In genomic region chr11:30748938-30749337, GRCm38 (mm10) we compare ENCODE assay signal across 24 mouse cellular contexts. TPM values are rescaled to one million over a fixed set of nuclear protein-coding genes. Genes with fewer than 3 reads are reported as not detected.
A peak's percentile ranks its signal among the peaks of the same experiment; 100 is the strongest.
DNase-seq lines count a peak whose midpoint lies in the region; ATAC-seq and TF ChIP-seq lines count a peak whose summit lies in the region.
"Had no signal": no experiment of that assay in that cellular context is flagged by ENCODE, and none has a peak within 500 bp of the region (broad histone marks: within the 10 kb centered on the region; RNA-seq: fewer than 3 reads in every experiment).

No protein-coding gene starts in this region.

- no peaks in the 10 kb centered on the region for H3K36me3 ChIP-seq in kidney, embryonic 15.5 days
- H3K36me3 ChIP-seq in ES-Bruce4 (ENCODE audit: control insufficient read depth, insufficient read depth, low read length, poor library complexity, severe bottlenecking): no peaks in the 10 kb centered on the region
- no peaks in the 10 kb centered on the region for H3K36me3 ChIP-seq in hindbrain, embryonic 13.5 days
- H3K36me3 ChIP-seq: G1E; heart, embryonic 13.5 days; limb, embryonic 10.5 days; limb, embryonic 15.5 days; midbrain, embryonic 12.5 days; neural tube, embryonic 13.5 days had no signal

- H3K27ac ChIP-seq in kidney, embryonic 15.5 days: no peak overlapping the region
- H3K27ac ChIP-seq in ES-Bruce4 (ENCODE audit: insufficient read depth, low read length): peak overlapping the region; percentile 100
- H3K27ac ChIP-seq in hindbrain, embryonic 13.5 days: no peak overlapping the region
- H3K27ac ChIP-seq: forebrain, embryonic 13.5 days; heart, embryonic 13.5 days; limb, embryonic 10.5 days; limb, embryonic 15.5 days; midbrain, embryonic 12.5 days; neural tube, embryonic 13.5 days had no signal

- no peak for TF ChIP-seq CTCF in ES-Bruce4 (IDR thresholded peaks at IDR 0.05; ENCODE audit: low read depth, low read length)

- no peak overlapping the region for H3K4me3 ChIP-seq in kidney, embryonic 15.5 days (replicated peaks)
- H3K4me3 ChIP-seq in ES-Bruce4 (ENCODE audit: low read depth, low read length): no peak overlapping the region
- no peak overlapping the region for H3K4me3 ChIP-seq in hindbrain, embryonic 13.5 days
- H3K4me3 ChIP-seq: forebrain, embryonic 13.5 days; heart, embryonic 13.5 days; limb, embryonic 10.5 days; limb, embryonic 15.5 days; megakaryocyte, embryonic 14.5 days; midbrain, embryonic 12.5 days; neural tube, embryonic 13.5 days had no signal

- no peak for ATAC-seq in kidney, embryonic 15.5 days (replicated peaks; ENCODE audit: low FRiP score)
- no peak for ATAC-seq in hindbrain, embryonic 13.5 days (ENCODE audit: low FRiP score)
- ATAC-seq: forebrain, embryonic 13.5 days; hindbrain, embryonic 16.5 days had no signal

- no peak overlapping the region for H3K4me2 ChIP-seq in kidney, embryonic 15.5 days
- H3K4me2 ChIP-seq in hindbrain, embryonic 13.5 days: no peak overlapping the region
- H3K4me2 ChIP-seq: forebrain, embryonic 13.5 days; heart, embryonic 13.5 days; limb, embryonic 15.5 days; midbrain, embryonic 12.5 days; neural tube, embryonic 13.5 days had no signal

- WGBS in kidney, embryonic 15.5 days: 79% methylated on average over 3 of the region's 3 CpGs
- 87% methylated on average over 3 of the region's 3 CpGs for WGBS in hindbrain, embryonic 13.5 days

- no peak overlapping the region for H3K9ac ChIP-seq in kidney, embryonic 15.5 days
- peak overlapping the region; percentile 73 for H3K9ac ChIP-seq in ES-Bruce4 (ENCODE audit: low read depth, poor library complexity, severe bottlenecking)
- H3K9ac ChIP-seq in hindbrain, embryonic 13.5 days: no peak overlapping the region
- H3K9ac ChIP-seq: forebrain, embryonic 13.5 days; heart, embryonic 13.5 days; limb, embryonic 15.5 days; midbrain, embryonic 12.5 days; neural tube, embryonic 13.5 days had no signal

- TF ChIP-seq EP300 in ES-Bruce4 (IDR thresholded peaks at IDR 0.05; ENCODE audit: insufficient read depth, low read depth, low read length): no peak

- H3K9me3 ChIP-seq in kidney, embryonic 15.5 days (replicated peaks): no peaks in the 10 kb centered on the region
- H3K9me3 ChIP-seq in ES-Bruce4 (replicated peaks; ENCODE audit: control insufficient read depth, insufficient read depth, low read length, poor library complexity, severe bottlenecking): no peaks in the 10 kb centered on the region
- H3K9me3 ChIP-seq in hindbrain, embryonic 13.5 days: no peaks in the 10 kb centered on the region
- H3K9me3 ChIP-seq: forebrain, embryonic 13.5 days; G1E; heart, embryonic 13.5 days; limb, embryonic 10.5 days; limb, embryonic 15.5 days; megakaryocyte, embryonic 14.5 days; midbrain, embryonic 12.5 days; neural tube, embryonic 13.5 days had no signal

- peak; percentile 37 for DNase-seq in kidney, adult 18-20 months
- peak; percentile 59 to 66 for DNase-seq in kidney, adult 8-10 months
- peak; percentile 60 to 65 for DNase-seq in kidney, postnatal 36 days
- no peak for DNase-seq in T-cell, adult 2 months (ENCODE audit: low spot score)
- DNase-seq in urinary bladder, postnatal 25 days (ENCODE audit: low spot score): no peak
- DNase-seq: cerebellum, adult 2 months; cerebellum, postnatal 14 days; gastrocnemius, postnatal 10 days; heart, postnatal 10 days; layer of hippocampus, postnatal 36 days; lung, postnatal 36 days; thymus, postnatal 4 days had no signal

- no peak for TF ChIP-seq POLR2A in ES-Bruce4 (IDR thresholded peaks at IDR 0.05; ENCODE audit: insufficient read depth, low read length)

- no peaks in the 10 kb centered on the region for H3K4me1 ChIP-seq in kidney, embryonic 15.5 days
- peaks cover 6% of the 10 kb centered on the region for H3K4me1 ChIP-seq in ES-Bruce4 (ENCODE audit: control insufficient read depth, insufficient read depth, low read length)
- no peaks in the 10 kb centered on the region for H3K4me1 ChIP-seq in hindbrain, embryonic 13.5 days (replicated peaks)
- H3K4me1 ChIP-seq: limb, embryonic 10.5 days; limb, embryonic 15.5 days; megakaryocyte, embryonic 14.5 days; neural tube, embryonic 13.5 days had no signal

- peaks cover 15% of the 10 kb centered on the region for H3K27me3 ChIP-seq in kidney, embryonic 15.5 days
- H3K27me3 ChIP-seq in ES-Bruce4 (ENCODE audit: control insufficient read depth, insufficient read depth, low read length, poor library complexity, severe bottlenecking): no peaks in the 10 kb centered on the region
- peaks cover 6% of the 10 kb centered on the region for H3K27me3 ChIP-seq in hindbrain, embryonic 13.5 days
- H3K27me3 ChIP-seq: forebrain, embryonic 13.5 days; limb, embryonic 15.5 days had no signal

RNA-seq across cellular contexts. Expression of gene Psme4, which starts 22.6 kb away (rescaled TPM):
- 18.3 and 18.5 TPM in 2 replicates for polyA plus RNA-seq in kidney, embryonic 15.5 days (2015; fragmentation: Nextera tagmentation; extraction: Ambion mirVana)
- 241 and 244 TPM in 2 replicates for polyA plus RNA-seq in ES-Bruce4 (2011; ENCODE audit: insufficient read depth, insufficient read length, low read depth, missing spikeins)
- 20.8 and 22.1 TPM in 2 replicates for polyA plus RNA-seq in hindbrain, embryonic 13.5 days (2015; fragmentation: Nextera tagmentation; extraction: Ambion mirVana)

Comparison
In these comparisons a context has a peak if more than half of its experiments do, and no peak if none do; other contexts are left out.
1. DNase-seq: peak in kidney, adult 18-20 months (single experiment), kidney, adult 8-10 months (2 of 2) and kidney, postnatal 36 days (2 of 2); none in T-cell, adult 2 months (single experiment) and urinary bladder, postnatal 25 days (single experiment).
2. RNA of gene Psme4, which starts 22.6 kb away (polyA plus RNA-seq): 241 to 244 TPM in ES-Bruce4; 20.8 to 22.1 TPM in hindbrain, embryonic 13.5 days and 18.3 to 18.5 TPM in kidney, embryonic 15.5 days; every median in the first group is over 10 times any median in the second.